Mouse (Mus musculus): ENCODE measurements around the gene Gm28043. TPM values are rescaled to one million over a fixed set of nuclear protein-coding genes. Genes with fewer than 3 reads are reported as not detected.

Gm28043 gene
- total RNA-seq (2023), result 10 to 100 TPM; 12.3 to 13.2 TPM

DNA sequence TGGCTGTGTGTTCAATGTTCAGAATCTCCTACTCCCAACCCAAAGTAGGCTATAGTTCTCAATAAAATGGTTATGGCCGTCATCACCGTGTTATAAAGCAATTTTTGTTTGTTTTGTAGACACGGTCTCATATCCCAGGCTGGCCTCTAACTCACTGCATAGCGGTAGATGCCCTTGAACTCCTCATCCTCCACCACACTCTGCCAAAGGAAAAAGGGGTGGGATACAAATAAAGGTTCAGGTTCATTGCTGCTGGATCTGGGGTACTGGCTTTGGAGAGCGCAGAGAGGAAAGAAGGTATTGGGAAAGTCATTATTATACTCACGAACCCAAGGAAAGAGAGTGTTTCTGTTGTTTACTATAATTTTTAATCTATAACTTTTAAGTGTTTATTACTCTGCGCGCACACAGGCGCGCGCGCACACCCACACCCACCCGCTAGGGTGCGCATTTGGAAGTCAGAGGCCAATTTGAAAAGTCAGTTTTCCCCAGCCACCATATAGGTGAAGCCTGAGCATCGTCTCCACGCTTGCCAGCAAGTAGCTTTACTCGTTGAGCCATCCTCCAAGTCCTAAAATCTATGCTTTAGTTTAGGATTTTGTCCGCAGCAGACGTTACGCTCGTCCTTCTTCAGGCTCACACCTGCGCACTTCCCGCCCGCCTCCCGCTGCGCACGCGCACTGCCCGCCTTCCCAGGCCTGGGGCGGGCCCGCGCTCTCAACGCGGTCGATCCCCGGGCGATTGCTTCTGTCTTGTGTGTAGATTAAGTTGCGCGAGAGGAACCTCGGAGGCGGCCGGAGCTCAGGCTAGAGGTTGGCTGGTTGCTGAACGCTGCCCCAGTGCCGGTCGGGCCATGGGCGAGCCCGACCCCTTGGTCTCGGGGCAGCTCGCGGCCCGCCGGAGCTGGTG is at the start of gene Gm28043, which contains the start of gene Rnf8:
Gene Gm28043, plus strand, starts transcription at position 762 of the 909 bp plus-strand sequence.
Gene Rnf8, plus strand, starts transcription at position 676 of the 909 bp plus-strand sequence.

DNA sequence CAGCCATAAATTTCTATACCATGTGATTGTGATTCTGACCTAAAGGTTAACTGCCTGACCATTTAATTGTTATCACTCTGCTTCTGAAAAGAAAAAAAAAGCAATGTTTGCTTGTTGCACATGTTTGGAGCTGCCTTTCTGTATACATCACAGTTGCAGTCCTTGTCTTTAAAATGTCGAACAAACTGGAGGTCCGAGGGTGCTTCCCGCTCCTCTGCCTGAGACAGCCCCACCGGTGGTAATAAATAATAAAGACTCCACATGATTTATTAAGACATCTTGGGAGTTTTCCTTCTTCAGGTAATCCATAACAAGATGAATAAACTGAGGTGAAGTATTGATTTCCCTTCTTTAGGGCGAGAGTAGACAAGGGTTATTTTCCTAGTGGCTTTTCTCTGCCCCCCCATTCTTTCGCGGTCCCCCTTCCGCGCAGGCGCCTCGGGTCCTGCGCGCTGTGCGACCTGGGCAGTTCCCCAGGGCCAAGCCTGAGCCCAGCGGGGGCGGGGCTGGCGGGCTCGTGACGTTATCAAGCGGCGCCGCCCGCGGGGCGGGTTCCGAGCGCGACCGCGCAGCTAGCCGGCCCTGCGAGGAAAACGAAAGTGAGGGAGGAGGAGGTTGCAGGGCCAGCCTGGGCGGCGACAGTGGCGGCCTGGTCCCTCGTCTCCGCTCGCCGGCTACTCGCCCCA is 45.5 kb downstream of the Gm28043 start, which contains the start of gene Cmtr1:
Gene Cmtr1, plus strand, starts transcription at position 520 of the 686 bp plus-strand sequence.

GRCm38 (mm10) chr17:29716732-29717445 is 102.2 kb downstream of the Gm28043 start, which contains the start of gene Ccdc167:
Gene Ccdc167, minus strand, starts transcription at chr17:29717044.

Other genes starting within 250 kb of the Gm28043 start
- 100 to 1,000 TPM; 298 to 311 TPM for gene Pim1, start 124.1 kb upstream of the Gm28043 start, total RNA-seq (2023)
- not detected for gene Gm17657, start 65.2 kb upstream of the Gm28043 start, total RNA-seq (2023)
- 10 to 100 TPM; 53.9 to 57.0 TPM for gene Tbc1d22b, start 65.1 kb upstream of the Gm28043 start, total RNA-seq (2023)
- gene Tmem217, start 62.5 kb upstream of the Gm28043 start, total RNA-seq (2023), result not detected
- gene Rnf8, start 86 bp upstream of the Gm28043 start, total RNA-seq (2023), result 10 to 100 TPM; 53.0 to 72.3 TPM
- gene Cmtr1, start 45.7 kb downstream of the Gm28043 start, total RNA-seq (2023), result 100 to 1,000 TPM; 125 TPM
- 10 to 100 TPM; 14.5 to 17.3 TPM for gene Ccdc167, start 102.2 kb downstream of the Gm28043 start, total RNA-seq (2023)